Mouse (Mus musculus): ENCODE results near the gene Krtap9-5.

Krtap9-5 gene

DNA sequence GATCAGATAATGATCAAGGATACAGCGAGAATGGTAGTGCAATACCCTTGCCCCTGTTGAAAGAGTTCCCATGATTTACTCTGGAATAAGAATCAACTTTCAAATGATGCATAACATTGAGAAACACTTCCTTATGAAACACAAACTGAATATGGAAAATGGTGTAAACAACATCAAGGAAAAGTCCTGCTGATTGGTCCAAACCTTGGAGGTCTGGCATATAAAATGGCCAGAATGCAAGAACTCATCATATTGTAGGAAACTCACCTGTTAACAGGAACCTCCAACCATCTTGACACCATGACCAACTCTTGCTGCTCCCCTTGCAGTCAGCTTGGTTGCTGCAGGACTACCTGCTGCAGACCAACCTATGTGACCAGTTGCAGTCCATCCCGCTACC is at the start of gene Krtap9-5:
Gene Krtap9-5 (plus strand): TSS at position 301 of the 400 bp plus-strand sequence.
- no peak for DNase-seq

DNA sequence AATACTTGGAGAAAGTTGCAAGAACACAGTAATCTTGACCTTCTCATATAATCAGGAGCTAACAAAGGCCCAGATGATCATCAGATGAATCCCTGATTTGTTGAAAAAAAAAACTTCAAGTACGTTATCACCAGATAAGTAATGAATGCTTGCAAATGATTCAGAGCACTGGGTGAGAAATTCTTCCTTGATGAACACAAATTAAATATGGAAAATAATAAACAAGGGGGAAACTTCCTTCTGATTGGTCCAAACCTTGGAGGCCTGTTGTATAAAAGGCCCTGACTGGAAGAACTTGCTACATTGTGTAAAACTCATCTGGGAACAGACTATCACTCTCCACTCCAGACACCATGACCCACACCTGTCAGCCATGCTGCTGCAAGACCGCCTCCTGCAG is 40.7 kb upstream of the Krtap9-5 start, which contains the start of gene Krtap31-1:
Gene Krtap31-1 (plus strand): TSS at position 301 of the 400 bp plus-strand sequence.
- no peak for DNase-seq

DNA sequence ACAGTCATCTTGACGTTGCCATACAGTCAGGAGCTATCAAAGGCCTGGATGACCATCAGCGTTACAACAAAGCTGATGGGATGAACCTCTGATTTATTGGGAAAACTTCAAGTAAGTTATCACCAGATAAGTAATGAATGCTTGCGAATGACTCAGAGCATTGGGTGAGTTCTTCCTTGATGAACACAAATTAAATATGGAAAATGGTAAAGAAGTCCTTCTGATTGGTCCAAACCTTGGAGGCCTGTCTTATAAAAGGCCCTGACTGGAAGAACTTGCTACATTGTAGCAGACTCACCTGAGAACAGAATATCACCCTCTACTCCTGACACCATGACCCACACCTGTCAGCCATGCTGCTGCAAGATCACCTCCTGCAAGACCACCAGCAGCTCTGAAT is 33.8 kb upstream of the Krtap9-5 start, which contains the start of gene Gm11565:
Gene Gm11565 (plus strand): TSS at position 301 of the 400 bp plus-strand sequence.
- no peak for DNase-seq

DNA sequence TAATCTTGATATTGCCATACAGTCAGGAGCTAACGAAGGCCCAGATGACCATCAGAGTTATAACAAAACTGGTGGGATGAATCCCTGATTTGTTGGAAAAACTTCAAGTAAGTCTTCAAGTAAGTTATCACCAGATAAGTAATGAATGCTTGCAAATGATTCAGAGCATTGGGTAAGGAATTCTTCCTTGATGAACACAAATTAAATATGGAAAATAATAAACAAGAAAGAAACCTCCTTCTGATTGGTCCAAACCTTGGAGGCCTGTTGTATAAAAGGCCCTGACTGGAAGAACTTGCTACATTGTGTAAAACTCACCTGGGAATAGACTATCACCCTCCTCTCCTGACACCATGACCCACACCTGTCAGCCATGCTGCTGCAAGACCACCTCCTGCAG is 12.3 kb upstream of the Krtap9-5 start, which contains the start of gene Krtap31-2:
Gene Krtap31-2 (plus strand): TSS at position 301 of the 400 bp plus-strand sequence.
- no peak for DNase-seq

DNA sequence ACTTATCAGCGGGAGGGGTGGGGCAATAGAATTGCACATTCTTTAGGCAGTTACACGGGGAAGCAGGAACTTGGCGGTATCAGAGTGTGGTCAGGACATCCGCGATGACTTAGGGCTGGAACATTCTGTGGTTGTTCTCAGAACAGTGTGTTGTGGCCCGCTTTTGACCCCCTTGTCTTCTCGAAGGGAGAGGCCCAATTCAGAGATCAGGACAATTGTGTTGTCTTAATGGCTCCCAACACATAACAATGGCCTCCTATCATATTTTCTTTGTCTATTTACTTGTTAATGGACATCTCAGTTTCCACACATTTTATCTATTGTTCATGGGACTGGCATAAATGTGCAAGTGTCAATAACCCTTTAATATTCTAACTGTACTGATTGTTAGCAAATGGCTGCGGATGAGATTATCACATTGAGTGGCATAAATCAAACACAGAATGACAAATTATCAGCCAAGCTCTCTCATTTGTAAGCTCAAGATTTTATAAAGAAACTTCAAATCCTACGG is 10.5 kb upstream of the Krtap9-5 start:
- no peak for DNase-seq

DNA sequence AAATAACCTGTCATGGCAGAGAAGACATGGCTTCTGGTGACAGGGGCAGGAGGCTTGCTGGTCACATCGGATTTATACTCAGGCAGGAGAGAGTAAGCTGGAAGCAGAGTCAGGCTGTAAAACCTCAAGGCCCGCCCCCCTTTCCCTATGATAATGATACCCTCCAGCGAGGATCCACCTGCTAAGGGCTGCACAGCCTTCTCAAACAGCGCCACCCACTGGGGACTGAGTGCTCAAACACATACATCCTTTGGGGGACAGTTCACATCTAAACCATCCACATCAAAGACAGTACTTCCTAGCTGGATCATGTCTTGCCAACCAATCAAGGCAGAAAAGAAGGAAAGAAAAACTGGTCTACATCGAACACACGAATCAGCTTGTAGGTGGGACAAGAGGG is 15.9 kb downstream of the Krtap9-5 start:
- DNase-seq, result no peak

DNA sequence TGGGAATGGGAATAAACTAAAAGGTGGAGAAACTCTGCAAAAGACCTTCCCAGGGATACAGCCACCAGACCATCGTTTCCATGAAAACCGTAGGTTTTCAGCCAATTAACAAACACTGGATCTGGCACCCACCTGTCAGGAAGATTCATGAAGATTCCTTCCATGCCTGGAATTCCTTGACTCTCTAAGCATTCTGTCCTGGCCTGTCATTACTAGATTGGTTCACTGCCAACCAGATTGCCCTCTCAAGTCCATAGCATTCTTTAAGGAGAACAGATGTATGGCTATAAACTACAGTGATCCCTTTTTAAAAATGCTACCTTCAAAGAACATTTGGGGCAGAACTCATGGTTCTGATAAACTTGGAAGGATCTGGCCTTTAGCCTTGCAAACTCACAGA is 17.7 kb downstream of the Krtap9-5 start:
- no peak for DNase-seq

DNA sequence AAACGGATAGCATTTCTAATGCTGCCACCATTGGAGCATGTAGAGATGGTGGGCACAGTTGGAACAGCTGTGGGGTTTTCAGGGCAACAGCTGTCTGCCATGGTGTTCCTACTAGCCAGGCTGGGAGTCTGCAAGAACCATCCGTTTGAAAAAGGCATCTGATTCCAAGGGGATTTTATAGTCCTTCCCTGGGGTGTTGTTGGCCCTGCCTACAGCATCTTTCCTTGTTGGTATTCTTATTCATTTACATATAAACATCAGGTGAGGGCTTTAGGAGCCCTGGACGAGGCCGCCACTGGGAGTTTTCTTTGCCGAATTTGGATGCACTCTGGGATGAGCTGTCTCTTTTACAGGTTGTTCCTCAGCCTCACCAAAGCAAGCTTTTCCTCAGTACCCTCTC is 30.7 kb downstream of the Krtap9-5 start, which contains the start of gene Krtap29-1:
Gene Krtap29-1 (minus strand): TSS at position 101 of the 400 bp plus-strand sequence.
- no peak for DNase-seq

DNA sequence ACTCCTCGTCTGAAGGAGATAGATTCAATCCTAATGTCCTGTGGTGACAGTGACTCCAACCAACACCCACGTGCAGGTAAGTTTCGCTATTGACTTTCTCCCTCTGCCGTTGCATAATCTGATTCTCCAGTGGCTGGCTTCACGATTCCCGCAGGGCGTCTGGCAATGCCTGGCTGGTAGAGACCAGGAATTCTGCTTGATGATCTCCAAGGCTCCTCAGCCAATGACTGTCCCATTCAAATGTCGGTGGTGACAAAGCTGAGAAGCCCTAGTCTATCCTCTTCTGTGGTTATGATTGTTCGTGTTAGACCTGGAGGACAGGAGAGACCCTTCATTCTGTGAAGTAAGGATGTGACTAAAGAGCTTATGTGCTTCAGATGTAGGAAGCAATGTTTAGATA is 34.5 kb downstream of the Krtap9-5 start:
- DNase-seq, result no peak

DNA sequence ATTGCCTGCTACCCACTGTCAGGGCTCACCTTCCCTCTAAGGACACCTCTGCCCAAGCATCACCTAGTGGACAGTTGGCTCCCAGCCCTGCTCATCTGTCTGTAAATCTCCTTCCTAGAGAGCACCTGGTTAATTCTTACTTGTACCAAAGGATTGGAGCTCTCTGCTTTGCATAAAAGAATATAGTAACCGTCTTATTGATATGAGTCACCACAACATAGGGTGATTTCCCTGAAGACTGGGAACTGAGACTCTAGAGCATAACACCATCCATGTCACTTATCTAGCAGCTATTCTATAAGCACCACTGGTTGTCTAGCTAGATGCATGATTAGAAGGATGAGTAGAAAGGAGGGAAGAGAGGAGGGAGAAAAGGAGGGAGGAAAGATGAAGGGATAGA is 35.2 kb downstream of the Krtap9-5 start:
- DNase-seq, result no peak

DNA sequence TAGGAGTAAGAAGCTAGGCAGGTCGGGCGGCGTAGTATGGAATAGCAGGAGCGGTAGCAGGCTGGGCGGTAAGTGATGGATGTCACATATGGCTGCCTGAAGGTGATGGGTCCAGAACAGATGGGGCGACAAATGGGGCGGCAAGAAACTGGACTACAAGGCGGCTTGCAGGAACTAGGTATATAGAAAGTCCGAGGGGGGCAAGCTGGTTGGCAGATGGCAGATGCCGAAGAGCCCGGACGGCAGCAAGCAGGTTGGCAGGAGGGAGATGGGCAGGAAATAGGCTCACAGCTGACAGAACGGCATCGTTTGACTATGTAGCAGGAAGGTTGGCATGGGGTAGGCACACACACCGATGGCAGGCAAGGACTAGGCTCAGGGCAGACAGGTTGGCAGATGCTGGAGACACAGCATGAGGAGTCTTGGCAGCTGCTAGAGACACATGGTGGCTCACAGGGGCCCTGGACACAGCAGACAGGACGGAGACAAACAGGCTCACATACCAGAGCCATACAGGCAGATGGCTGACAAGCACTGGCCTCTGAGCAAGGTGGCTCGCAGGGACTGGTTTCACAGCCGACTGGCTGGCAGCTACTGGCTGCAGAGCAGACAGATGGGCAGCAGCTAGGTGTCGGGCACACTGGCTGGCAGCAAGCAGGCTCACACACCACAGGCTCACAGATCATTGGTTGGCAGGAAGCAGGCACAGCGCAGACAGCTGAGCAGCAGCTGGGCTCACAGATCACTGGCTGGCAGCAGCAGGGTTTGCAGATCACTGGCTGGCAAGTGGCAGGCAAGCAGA is 37.2 kb downstream of the Krtap9-5 start:
- no peak for DNase-seq

DNA sequence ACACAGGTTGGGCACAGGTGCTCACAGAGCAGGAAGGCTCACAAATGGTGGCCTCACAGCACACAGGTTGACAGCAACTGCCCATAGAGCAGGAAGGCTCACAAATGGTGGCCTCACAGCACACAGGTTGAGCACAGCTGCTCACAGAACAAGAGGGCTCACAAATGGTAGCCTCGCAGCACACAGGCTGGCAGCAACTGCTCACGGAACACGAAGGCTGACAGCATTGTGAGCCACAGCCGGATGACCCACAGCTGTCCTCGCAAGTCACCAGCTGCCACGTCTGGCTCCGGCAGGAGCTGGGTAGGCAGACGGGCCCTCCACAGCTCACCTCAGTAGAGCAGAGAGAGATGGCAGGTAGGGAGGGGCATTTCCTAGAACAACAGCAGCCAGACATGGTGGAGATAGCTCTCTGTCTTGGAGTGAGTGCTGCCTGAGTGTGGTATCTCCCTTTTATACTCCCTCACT is 37.9 kb downstream of the Krtap9-5 start, which contains the start of gene Krtap16-1:
Gene Krtap16-1 (minus strand): TSS at position 418 of the 468 bp plus-strand sequence.
- no peak for DNase-seq

DNA sequence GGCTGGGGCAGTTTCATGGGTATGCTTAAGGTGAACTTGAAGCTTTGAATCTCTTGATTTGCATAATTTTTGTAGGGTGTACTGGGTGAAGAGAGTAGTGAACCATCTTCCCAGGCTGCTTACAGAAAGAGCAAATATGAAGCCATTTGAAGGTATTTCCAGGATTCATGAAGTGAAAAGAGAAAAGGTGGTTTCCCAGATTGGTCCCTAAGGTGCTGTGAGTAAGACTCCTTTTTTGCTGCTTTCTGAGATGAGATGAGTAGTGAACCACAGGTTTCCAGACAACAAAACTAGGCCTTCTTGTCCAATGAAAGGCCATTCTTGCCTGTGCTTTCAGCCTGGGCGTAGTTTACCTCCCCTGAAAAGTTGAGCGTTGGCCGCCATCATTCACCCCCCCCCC is 40.3 kb downstream of the Krtap9-5 start:
- DNase-seq, result no peak

DNA sequence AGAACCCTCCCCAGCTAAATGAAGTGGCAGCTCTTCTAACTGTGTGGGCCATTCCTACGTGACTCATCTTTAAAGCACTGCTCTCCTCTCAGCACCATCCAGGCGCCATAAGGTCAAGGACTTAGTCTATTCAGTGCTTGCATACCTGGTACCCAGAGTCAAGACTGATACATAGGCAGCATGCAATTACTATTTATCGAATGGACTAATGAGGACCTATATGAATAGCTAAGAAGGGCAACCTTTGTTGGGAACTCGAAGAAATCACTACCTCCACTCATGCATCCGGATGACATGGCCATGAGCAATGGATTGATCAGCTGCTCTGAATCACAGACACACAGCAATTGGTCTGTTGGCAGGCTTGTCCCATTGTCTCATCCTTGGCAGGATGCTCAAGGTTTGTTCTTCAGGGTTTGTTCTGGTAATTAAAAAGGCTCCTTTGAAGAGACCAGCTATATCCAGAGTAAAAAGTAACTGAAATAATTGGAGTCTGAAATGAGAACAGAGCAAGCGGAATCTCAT is 41.7 kb downstream of the Krtap9-5 start:
- DNase-seq, result no peak

DNA sequence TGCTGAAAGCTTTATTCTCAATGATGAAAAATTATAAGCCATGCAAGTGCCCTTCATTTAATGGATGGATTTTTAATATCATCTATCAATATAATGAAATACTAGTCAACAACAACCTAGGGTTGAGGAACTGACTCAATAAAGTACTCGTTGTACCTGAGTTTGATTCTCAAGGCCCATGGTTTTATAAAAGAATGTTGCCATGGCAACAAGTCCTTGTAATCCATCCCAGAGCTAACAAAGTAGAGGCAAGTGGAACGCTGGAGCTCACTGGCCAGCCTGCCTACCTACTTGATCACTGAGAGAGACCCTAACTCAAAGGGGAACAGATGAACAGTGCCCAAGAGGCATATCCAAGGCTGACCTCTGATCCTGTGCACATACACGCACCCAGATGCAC is 42.3 kb downstream of the Krtap9-5 start:
- no peak for DNase-seq

DNA sequence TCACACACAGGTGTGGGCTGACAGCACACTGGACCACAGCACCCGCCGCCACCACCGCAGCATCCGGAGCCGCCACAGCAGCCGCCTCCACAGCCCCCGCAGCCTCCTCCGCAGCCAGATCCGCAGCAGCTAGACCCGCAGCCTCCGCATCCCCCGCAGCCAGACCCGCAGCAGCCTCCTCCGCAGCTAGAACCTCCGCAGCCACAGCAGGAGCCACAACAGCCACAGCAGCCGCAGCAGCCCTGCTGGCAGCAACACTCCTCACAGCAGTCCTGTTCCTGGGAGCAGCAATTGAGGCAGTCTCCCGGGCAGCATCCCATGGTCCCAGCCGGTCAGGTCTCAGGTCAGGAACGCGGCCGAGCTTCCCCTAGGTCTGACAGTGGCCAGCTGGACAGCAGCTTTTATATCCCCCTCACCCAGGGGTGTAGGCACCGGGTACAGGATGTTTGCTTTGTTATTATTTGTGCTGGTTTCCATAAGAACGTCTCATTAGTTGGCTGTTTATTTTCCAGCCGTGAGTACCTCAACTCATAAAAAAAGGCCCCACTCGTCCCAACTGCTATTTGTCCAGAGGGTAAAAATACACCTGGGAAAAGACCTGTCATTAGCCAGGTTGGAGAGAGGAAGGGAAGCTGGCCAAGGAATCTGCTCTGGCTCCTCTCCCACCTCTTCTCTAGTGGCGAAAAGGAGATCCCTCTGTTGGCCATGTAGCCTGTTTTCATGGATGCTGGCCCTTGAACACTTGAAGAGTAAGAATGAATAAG is 45.5 kb downstream of the Krtap9-5 start, which contains the start of gene Krtap17-1:
Gene Krtap17-1 (minus strand): TSS at position 375 of the 764 bp plus-strand sequence.
- no peak for DNase-seq

DNA sequence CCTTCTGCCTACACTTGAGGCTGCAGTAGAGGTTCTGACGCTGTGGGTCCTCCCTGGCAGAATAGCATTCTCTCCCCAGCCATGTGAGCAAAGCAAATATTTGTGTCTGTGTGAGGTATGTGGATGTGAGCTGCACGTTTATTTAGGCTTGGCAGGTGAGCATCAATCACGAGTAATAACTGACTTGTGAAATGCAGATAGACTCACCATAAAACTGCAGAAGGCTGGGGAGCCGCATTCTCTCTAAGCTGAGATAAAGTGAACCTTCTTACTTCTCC is 46.0 kb downstream of the Krtap9-5 start:
- DNase-seq, result no peak

DNA sequence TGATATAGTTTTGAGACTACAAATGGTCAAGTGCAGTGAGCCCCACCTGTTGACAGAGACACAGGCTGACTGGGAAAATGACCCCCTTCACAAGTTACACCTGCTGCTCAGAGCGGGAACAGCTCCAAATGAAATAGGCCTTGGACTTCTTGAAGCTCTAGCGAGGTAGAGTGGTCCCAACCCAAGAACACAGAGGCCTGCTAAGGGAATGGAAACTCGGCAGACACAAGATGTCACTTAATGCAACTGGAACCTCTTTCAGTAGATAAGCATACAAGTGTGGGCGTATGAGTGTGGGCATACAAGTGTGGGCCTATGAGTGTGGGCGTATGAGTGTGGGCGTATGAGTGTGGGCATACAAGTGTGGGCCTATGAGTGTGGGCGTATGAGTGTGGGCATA is 50.8 kb downstream of the Krtap9-5 start:
- no peak for DNase-seq

Data from spleen, adult 18-20 months (tissue).